Mouse (Mus musculus) spleen, adult 2 months (tissue): ENCODE data around the gene Mrps27.

ENCODE experiments used
- CTCF ChIP-seq: fragments of 200-500 bp; IDR thresholded peaks from 2 replicates; pipeline ENCODE4 v1.5.1; 2011; ENCODE audit warnings: mild to moderate bottlenecking, inconsistent platforms; ENCODE audit not compliant: insufficient read depth, insufficient read length, insufficient replicate concordance; ENCODE audit errors: extremely low read depth
- POLR2A ChIP-seq: fragments of 200-500 bp; IDR thresholded peaks from 2 replicates; pipeline ENCODE4 v1.6.1; 2011; ENCODE audit warnings: low read depth, low read length, inconsistent platforms

DNA sequence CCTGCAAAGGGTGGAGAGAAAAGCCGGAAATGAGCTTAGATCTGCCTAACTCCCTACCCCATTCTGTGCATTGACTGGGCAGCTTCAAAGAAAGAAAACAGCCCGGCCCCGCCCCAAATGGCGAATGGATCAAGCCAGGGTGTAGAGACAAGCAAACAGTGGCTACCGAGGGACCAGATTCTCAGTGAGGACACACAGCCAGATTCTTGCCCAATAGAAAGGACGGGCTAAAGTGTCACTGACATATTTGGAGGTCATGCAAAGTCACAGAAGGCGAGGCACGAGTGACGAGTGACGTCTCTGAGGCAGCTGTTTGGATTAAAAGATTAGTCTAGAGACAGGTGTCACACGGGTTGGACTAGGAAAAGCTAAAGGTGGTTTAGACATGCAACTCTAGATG is 40.2 kb upstream of the Mrps27 start:
- TF ChIP-seq CTCF (no peak), POLR2A (no peak)
